In genomic region chr6:8486391-8487043, GRCm38 (mm10) we compare ENCODE assay signal across 13 mouse cellular contexts. TPM values are rescaled to one million over a fixed set of nuclear protein-coding genes. Genes with fewer than 3 reads are reported as not detected.
A peak's percentile ranks its signal among the peaks of the same experiment; 100 is the strongest.
DNase-seq lines count a peak whose midpoint lies in the region; ATAC-seq and TF ChIP-seq lines count a peak whose summit lies in the region.
"Had no signal": no experiment of that assay in that cellular context is flagged by ENCODE, and none has a peak within 500 bp of the region (broad histone marks: within the 10 kb centered on the region; RNA-seq: fewer than 3 reads in every experiment).

No protein-coding gene starts in this region.

- H3K36me3 ChIP-seq in heart, postnatal 0 days (replicated peaks; ENCODE audit: control insufficient read depth, insufficient read depth, low read length): no peaks in the 10 kb centered on the region
- no peaks in the 10 kb centered on the region for H3K36me3 ChIP-seq in heart, embryonic 10.5 days
- H3K36me3 ChIP-seq in liver, postnatal 0 days (replicated peaks; ENCODE audit: insufficient read depth, low read length): no peaks in the 10 kb centered on the region
- H3K36me3 ChIP-seq: intestine, embryonic 15.5 days had no signal

- TF ChIP-seq CTCF in heart, postnatal 0 days (IDR thresholded peaks at IDR 0.05; ENCODE audit: low read depth): no peak
- TF ChIP-seq CTCF in bone marrow, adult 2 months (IDR thresholded peaks at IDR 0.05; ENCODE audit: control insufficient read depth, insufficient read depth, low read length): no peak
- TF ChIP-seq CTCF in liver, postnatal 0 days (IDR thresholded peaks at IDR 0.05; ENCODE audit: low read depth): no peak
- TF ChIP-seq CTCF in cerebellum, adult 2 months (IDR thresholded peaks at IDR 0.05; ENCODE audit: borderline replicate concordance, insufficient read depth, low read depth, low read length): no peak

- no peaks in the 10 kb centered on the region for H3K9me3 ChIP-seq in heart, postnatal 0 days (replicated peaks; ENCODE audit: control insufficient read depth, low read length)
- no peaks in the 10 kb centered on the region for H3K9me3 ChIP-seq in heart, embryonic 10.5 days
- no peaks in the 10 kb centered on the region for H3K9me3 ChIP-seq in liver, postnatal 0 days (ENCODE audit: low read length)
- H3K9me3 ChIP-seq: intestine, embryonic 15.5 days had no signal

- TF ChIP-seq POLR2A in bone marrow, adult 2 months (IDR thresholded peaks at IDR 0.05; ENCODE audit: borderline replicate concordance, control insufficient read depth, low read depth, low read length): no peak
- no peak for TF ChIP-seq POLR2A in cerebellum, adult 2 months (IDR thresholded peaks at IDR 0.05; ENCODE audit: borderline replicate concordance, insufficient read depth, low read length)

- H3K4me1 ChIP-seq in heart, postnatal 0 days (ENCODE audit: control insufficient read depth, insufficient read depth): 0 out of 2 replicates have a peak, but pooled peaks cover 8% of the 10 kb centered on the region
- peaks cover 24% of the 10 kb centered on the region; the same call in 1 of the 2 replicates for H3K4me1 ChIP-seq in heart, embryonic 10.5 days
- peaks cover 7% of the 10 kb centered on the region for H3K4me1 ChIP-seq in bone marrow, adult 2 months (ENCODE audit: control insufficient read depth, insufficient read depth, low read length)
- H3K4me1 ChIP-seq in liver, postnatal 0 days (ENCODE audit: insufficient read depth): peaks cover 24% of the 10 kb centered on the region
- H3K4me1 ChIP-seq in cerebellum, adult 2 months (ENCODE audit: control insufficient read depth, insufficient read depth, low read length): no peaks in the 10 kb centered on the region

- no peak for ATAC-seq in heart, postnatal 0 days (ENCODE audit: insufficient read depth, low read depth)
- ATAC-seq in liver, postnatal 0 days: no peak

- peak overlapping the region; percentile 61; the same call in 1 of the 2 replicates for H3K27ac ChIP-seq in heart, postnatal 0 days (ENCODE audit: low read depth)
- no peak overlapping the region for H3K27ac ChIP-seq in heart, embryonic 10.5 days
- H3K27ac ChIP-seq in bone marrow, adult 2 months (ENCODE audit: control insufficient read depth, insufficient read depth, low read depth, low read length, poor library complexity): peak overlapping the region; percentile 50
- peak overlapping the region; percentile 71 for H3K27ac ChIP-seq in liver, postnatal 0 days (ENCODE audit: low read depth)
- no peak overlapping the region for H3K27ac ChIP-seq in cerebellum, adult 2 months (ENCODE audit: insufficient read depth, low read length)
- H3K27ac ChIP-seq: intestine, embryonic 15.5 days; left cerebral cortex, adult 2 months had no signal

- no peak for TF ChIP-seq EP300 in heart, postnatal 0 days (IDR thresholded peaks at IDR 0.05; ENCODE audit: low read depth)
- no peak for TF ChIP-seq EP300 in liver, postnatal 0 days (IDR thresholded peaks at IDR 0.05; ENCODE audit: low read depth)

- H3K27me3 ChIP-seq in heart, postnatal 0 days (ENCODE audit: control insufficient read depth, insufficient read depth, low read length): no peaks in the 10 kb centered on the region
- no peaks in the 10 kb centered on the region for H3K27me3 ChIP-seq in heart, embryonic 10.5 days (ENCODE audit: insufficient read depth, poor library complexity, severe bottlenecking)
- H3K27me3 ChIP-seq in liver, postnatal 0 days (ENCODE audit: insufficient read depth, low read length): no peaks in the 10 kb centered on the region
- no peaks in the 10 kb centered on the region for H3K27me3 ChIP-seq in cerebellum, adult 2 months (ENCODE audit: control insufficient read depth, insufficient read depth, low read length)
- H3K27me3 ChIP-seq: intestine, embryonic 15.5 days had no signal

- no peak overlapping the region for H3K9ac ChIP-seq in heart, postnatal 0 days (replicated peaks; ENCODE audit: low read depth, low read length)
- H3K9ac ChIP-seq in liver, postnatal 0 days (replicated peaks): no peak overlapping the region
- H3K9ac ChIP-seq: intestine, embryonic 15.5 days had no signal

- no peak for DNase-seq in heart, postnatal 0 days (ENCODE audit: low spot score)
- no peak for DNase-seq in heart, embryonic 10.5 days (ENCODE audit: low spot score)
- DNase-seq in A20 (ENCODE audit: low read depth, low spot score): peak; percentile 26
- DNase-seq in liver, postnatal 0 days: no peak
- no peak for DNase-seq in kidney, adult 9 months
- no peak for DNase-seq in cerebellum, adult 2 months
- no peak for DNase-seq in frontal cortex, postnatal 14 days (ENCODE audit: low spot score in 2 of 2)
- DNase-seq: cerebellum, adult 8-10 months; kidney, postnatal 25 days; lung, adult 2 months had no signal

- H3K4me3 ChIP-seq in heart, postnatal 0 days (ENCODE audit: low read depth, low read length): no peak overlapping the region
- no peak overlapping the region for H3K4me3 ChIP-seq in heart, embryonic 10.5 days
- no peak overlapping the region for H3K4me3 ChIP-seq in bone marrow, adult 2 months (replicated peaks; ENCODE audit: control insufficient read depth, low read depth, low read length)
- no peak overlapping the region for H3K4me3 ChIP-seq in liver, postnatal 0 days (ENCODE audit: low read depth, low read length)
- H3K4me3 ChIP-seq in cerebellum, adult 2 months (replicated peaks; ENCODE audit: insufficient read depth, low read depth, low read length): no peak overlapping the region
- H3K4me3 ChIP-seq: intestine, embryonic 15.5 days; left cerebral cortex, adult 2 months had no signal

- WGBS in heart, postnatal 0 days: 88% methylated on average over 17 of the region's 17 CpGs
- WGBS in heart, embryonic 10.5 days: 89% methylated on average over 17 of the region's 17 CpGs
- 90% methylated on average over 17 of the region's 17 CpGs for WGBS in bone marrow, adult 2 months
- 86% methylated on average over 17 of the region's 17 CpGs for WGBS in liver, postnatal 0 days (ENCODE audit: insufficient replicate concordance)
- 87% methylated on average over 17 of the region's 17 CpGs for WGBS in cerebellum, adult 2 months

- H3K4me2 ChIP-seq in heart, postnatal 0 days (ENCODE audit: low read depth, low read length): no peak overlapping the region
- peak overlapping the region; percentile 58; the same call in 1 of the 2 replicates for H3K4me2 ChIP-seq in liver, postnatal 0 days (ENCODE audit: low read depth, low read length)
- H3K4me2 ChIP-seq: intestine, embryonic 15.5 days had no signal

RNA-seq across cellular contexts. Expression of gene Glcci1, which starts 22.9 kb away (rescaled TPM):
- 14.3 and 23.4 TPM in 2 replicates for total RNA-seq in heart, postnatal 0 days (2014; rRNA removed; ENCODE audit: low replicate concordance)
- 2.7 and 3.2 TPM in 2 replicates for polyA plus RNA-seq in heart, postnatal 0 days (2015; fragmentation: Nextera tagmentation; extraction: Ambion mirVana)
- 5.2 and 5.5 TPM in 2 replicates for polyA plus RNA-seq in heart, embryonic 10.5 days (2016; fragmentation: Nextera tagmentation; extraction: Ambion mirVana)
- polyA plus RNA-seq in bone marrow, adult 2 months (2011; ENCODE audit: insufficient read depth, insufficient read length, low replicate concordance, missing spikeins): 1.4 and 14.7 TPM in 2 replicates
- polyA plus RNA-seq in liver, postnatal 0 days (2015; fragmentation: Nextera tagmentation; extraction: Ambion mirVana): 2.5 and 3.0 TPM in 2 replicates
- polyA plus RNA-seq in cerebellum, adult 2 months (2012; rRNA removed): 12.2 and 18.0 TPM in 2 replicates

Comparison
In these comparisons a context has a peak if more than half of its experiments do, and no peak if none do; other contexts are left out.
1. H3K27ac ChIP-seq: peak in heart, postnatal 0 days (single experiment), bone marrow, adult 2 months (single experiment) and liver, postnatal 0 days (single experiment); none in heart, embryonic 10.5 days (single experiment) and cerebellum, adult 2 months (single experiment).